Mouse (Mus musculus): ENCODE measurements around the gene Nipsnap1.

DNA sequence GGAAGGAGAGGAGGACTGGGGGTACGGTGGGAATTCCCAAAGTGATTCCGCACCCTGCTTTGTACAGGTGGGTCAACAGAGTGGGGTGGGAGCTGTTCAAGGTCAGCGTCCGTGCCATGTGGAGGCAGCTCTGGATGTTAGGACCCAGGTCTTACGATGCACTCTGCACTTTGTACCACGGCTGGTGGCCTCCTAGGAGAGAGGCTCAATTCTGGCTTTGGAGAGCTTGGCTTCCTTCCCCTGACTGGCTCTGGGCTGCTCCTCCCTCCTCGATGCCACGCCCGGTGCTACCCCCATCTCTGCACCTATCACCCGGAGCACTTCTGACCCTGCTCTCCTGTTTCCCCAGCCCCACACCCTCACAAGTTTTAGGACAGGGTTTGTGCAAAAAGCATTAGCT lies 800 bp downstream of the Nipsnap1 start:
- TF ChIP-seq CTCF (IDR thresholded peaks at IDR 0.05; ENCODE audit: low read depth) (no peak), EP300 (IDR thresholded peaks at IDR 0.05; ENCODE audit: low read depth) (peak; percentile 43; the same call in 1 of the 2 replicates)

Measured in liver, postnatal 0 days (tissue).